Mouse (Mus musculus): ENCODE data around the gene Hdac4. TPM values are rescaled to one million over a fixed set of nuclear protein-coding genes. Genes with fewer than 3 reads are reported as not detected.

The Hdac4 gene
- total RNA-seq, 2 experiments from 2014 or later: 13.3 to 19.0 TPM

DNA sequence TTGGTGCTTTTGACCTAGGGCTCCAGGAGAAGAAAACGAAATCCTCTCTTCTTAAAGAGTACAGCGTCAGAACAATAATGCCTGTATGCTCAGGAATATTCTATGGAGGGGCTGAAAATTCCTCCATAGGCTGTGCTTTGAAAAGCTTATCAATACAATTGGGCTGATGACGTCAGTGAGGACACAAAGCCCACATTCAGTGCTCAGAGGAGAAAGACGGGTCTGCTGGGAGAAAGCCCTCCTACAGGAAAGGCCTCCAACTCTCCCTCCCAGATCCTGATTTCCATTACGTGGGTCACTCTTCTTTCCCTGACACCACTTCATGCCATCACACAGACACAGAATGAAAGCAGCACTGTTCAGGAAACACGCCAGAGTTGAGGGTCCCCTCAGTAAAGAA is 159.7 kb downstream of the Hdac4 start:
- ATAC-seq (ENCODE audit: poor library complexity, severe bottlenecking): no peak

GRCm38 (mm10) chr1:92034247-92034646 is 161.3 kb downstream of the Hdac4 start:
- ATAC-seq (ENCODE audit: poor library complexity, severe bottlenecking): peak; percentile 89

DNA sequence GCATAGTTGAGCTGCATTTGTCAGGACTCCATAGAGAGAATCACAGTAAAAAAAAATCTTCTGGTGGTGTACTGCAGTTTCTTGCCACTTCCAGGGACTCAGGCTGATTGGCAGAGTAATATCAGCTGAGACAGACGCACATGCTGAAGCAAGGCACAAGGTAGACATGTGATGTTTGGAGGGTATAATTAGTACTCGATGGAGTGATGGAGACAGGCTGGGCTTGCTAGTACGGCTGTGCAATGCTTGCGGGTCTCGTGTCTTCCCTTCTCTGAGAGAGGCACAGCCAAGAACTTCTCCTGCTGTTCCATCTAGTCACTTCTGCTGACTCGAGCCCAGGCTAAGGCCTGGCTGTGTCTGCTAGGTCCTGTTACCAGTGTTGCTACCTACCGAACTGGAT is 162.0 kb downstream of the Hdac4 start:
- no peak for ATAC-seq (ENCODE audit: poor library complexity, severe bottlenecking)

- ATAC-seq (ENCODE audit: poor library complexity, severe bottlenecking): no peak
These were observed 165.0 kb downstream of the Hdac4 start for GRCm38 (mm10) chr1:92030541-92030940.

DNA sequence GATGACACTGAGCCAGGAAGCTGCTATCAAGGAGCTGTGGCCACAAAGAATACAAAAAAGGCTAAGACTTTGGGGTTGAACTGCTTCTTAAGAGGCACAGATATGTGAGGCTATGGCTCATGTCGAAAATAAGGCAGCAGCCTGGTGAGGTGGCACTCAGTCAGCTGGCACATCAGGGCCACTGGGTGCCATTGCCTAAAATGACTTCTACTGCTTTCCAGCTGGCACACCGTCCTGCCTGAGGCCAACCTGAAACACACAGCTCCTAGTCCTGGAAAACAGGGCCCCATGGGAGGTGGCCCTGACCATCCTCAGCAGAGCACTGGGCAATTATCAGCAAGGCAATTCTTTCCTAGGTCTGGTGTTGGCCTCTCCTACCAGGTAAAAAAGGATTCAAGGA is 167.3 kb downstream of the Hdac4 start:
- no peak for ATAC-seq (ENCODE audit: poor library complexity, severe bottlenecking)

- no peak for ATAC-seq (ENCODE audit: poor library complexity, severe bottlenecking)
These were observed 169.1 kb downstream of the Hdac4 start for GRCm38 (mm10) chr1:92026351-92026750.

DNA sequence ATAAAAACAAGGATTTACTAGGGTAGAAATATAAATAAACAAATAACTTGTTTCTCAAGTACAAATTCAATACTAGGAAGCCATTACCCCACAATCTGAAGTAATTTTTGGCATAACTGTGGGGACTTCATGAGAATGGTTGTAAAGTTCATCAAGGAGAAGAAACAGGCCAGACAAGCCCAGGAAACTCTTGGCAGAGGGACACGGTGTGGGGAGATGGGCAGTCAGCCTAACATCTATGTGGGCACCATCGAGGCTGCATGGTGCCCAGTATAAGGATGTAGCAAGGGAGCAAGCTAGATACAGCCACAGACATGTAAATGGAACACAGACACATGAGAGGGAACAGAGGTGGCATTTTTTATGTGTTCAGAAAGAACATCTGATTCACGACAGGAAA is 171.6 kb downstream of the Hdac4 start:
- no peak for ATAC-seq (ENCODE audit: poor library complexity, severe bottlenecking)

DNA sequence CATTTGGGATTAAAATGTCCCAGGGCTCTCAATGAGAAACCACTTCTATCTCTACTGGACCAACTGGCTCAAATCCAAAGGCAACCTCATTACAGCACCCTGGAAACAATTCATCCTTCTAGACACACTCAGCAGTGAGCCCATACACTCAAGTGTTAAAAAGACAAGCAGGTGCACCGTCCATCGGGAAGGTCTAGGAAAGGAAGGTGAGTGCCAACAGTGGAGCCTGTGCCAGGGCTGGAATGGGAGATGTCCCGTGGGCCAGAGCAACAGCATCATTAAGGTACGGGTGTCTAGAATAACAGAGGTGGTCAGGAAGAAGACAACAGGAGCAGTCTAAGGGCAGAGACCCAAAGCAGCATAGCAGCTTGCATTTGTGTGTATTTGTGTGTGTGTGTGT is 173.5 kb downstream of the Hdac4 start:
- ATAC-seq (ENCODE audit: poor library complexity, severe bottlenecking): no peak

GRCm38 (mm10) chr1:92015938-92016672 is 179.4 kb downstream of the Hdac4 start:
- ATAC-seq (ENCODE audit: poor library complexity, severe bottlenecking): no peak

- no peak for ATAC-seq (ENCODE audit: poor library complexity, severe bottlenecking)
These were observed 180.2 kb downstream of the Hdac4 start for GRCm38 (mm10) chr1:92015252-92015651.

- no peak for ATAC-seq (ENCODE audit: poor library complexity, severe bottlenecking)
These were observed 181.0 kb downstream of the Hdac4 start for GRCm38 (mm10) chr1:92014496-92014895.

DNA sequence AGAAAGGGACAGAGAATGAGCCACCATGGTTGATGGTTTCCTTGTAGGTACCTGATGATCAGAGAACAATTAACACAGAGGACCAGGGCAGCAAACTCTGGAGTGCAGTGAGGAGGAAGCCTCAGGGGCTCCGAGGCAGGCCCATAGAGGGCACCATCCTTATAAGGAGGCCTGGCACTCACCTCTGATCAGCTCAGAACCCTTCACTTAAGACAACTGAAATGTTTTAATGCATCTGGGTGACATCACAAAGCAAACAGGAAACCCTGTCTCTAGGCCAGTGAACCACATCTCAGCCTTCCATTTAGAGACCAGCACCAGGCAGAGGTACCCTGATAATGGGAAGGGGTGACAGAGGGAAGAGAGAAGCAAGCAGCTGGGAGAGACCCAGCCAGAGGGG is 188.8 kb downstream of the Hdac4 start:
- ATAC-seq (ENCODE audit: poor library complexity, severe bottlenecking): 0 out of 2 replicates have a peak, but pooled peaks have one; percentile 27

DNA sequence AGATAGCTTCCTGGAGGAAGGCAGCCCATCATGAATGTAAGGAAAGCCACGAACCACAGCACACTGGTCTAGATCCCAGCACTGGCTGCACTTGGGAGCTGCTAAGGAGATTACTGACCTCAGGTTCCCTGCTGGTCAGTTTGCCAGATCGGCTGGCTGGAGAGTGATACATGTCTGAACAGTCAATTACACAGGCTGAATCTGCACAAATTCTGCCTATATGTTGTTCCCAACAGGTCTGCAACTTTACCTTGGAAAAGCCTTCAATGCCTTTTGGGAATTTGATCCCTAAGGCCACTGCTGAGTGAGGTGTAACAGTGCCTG is 189.9 kb downstream of the Hdac4 start:
- no peak for ATAC-seq (ENCODE audit: poor library complexity, severe bottlenecking)

DNA sequence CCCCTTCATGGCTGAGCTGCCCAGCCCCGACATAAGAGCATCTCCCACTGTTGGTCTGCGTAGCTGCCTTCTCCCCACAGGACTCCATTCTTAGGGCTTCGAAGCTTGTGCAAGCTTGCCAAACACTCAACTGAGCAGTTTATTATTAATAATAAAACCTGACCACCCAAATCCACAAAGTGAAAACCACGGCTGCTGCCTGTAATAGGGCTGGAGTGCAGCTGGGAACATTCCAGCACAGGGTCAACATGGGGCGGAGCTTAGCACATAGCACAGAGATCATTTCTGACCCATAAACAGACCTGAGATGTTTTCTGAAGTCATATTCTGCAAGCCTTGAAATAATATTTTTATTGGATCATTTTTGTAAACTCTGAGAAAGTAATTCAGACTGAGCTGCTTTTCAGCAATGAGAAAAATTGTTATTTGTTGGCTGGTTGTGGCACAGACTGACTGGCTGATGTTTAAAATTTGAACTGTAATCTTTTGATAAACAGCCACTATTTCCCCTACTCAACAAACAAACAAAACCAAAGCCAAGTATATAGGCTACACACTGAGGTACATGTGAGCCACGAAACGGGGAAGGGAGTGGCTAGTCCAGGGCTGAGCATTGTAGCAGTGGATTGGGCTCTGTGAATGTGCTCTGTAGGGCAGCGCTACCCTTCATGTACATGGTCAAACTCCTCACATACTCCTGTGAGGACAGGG is 190.4 kb downstream of the Hdac4 start:
- no peak for ATAC-seq (ENCODE audit: poor library complexity, severe bottlenecking)

DNA sequence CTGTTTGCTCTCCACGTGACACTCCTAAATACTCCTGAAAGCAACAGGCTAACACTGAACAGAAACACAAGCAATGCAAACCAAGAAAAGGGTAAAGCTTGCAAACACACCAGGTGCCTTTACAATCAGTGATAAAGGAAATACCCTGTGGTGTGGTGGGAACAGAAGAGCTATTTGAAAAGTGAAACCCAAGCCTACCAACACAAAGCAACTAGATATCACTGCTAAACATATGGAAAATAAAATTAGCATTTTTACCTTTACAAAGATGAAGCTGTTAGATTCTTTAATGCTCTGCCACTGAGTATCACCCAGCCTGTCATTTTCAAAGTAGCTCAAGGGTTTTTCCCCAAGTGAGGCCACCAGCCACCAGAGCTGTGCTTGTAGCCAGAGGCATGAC is 191.4 kb downstream of the Hdac4 start:
- no peak for ATAC-seq (ENCODE audit: poor library complexity, severe bottlenecking)

DNA sequence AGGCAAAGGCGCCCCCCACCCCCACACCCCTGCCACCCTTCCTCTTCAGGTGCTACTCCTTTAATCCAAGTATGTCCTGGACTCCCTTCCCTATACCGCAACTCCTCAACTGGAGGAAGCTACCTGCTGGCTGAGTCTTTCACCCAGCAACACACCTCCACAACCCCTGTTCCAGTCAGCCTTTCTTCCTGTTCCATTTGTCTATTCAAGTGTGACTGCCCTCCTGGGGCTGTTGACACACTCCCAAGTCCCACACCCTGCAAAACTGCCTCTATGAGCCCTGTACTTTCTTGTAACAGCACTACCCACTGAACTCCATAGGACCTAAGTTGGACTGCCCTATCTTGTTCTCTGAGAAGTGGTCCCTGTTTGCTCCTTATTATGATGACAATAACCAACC is 195.3 kb downstream of the Hdac4 start:
- no peak for ATAC-seq (ENCODE audit: poor library complexity, severe bottlenecking)

- no peak for ATAC-seq (ENCODE audit: poor library complexity, severe bottlenecking)
These were observed 201.8 kb downstream of the Hdac4 start for GRCm38 (mm10) chr1:91993658-91994165.

GRCm38 (mm10) chr1:91992652-91993051 is 202.8 kb downstream of the Hdac4 start:
- ATAC-seq (ENCODE audit: poor library complexity, severe bottlenecking): no peak

- ATAC-seq (ENCODE audit: poor library complexity, severe bottlenecking): no peak
These were observed 203.9 kb downstream of the Hdac4 start for GRCm38 (mm10) chr1:91991597-91991996.

- ATAC-seq (ENCODE audit: poor library complexity, severe bottlenecking): no peak
These were observed 204.6 kb downstream of the Hdac4 start for GRCm38 (mm10) chr1:91990852-91991251.

GRCm38 (mm10) chr1:91988866-91989265 is 206.6 kb downstream of the Hdac4 start:
- no peak for ATAC-seq (ENCODE audit: poor library complexity, severe bottlenecking)

- no peak for ATAC-seq (ENCODE audit: poor library complexity, severe bottlenecking)
These were observed 208.1 kb downstream of the Hdac4 start for GRCm38 (mm10) chr1:91987431-91987830.

Data from megakaryocyte, adult 5-6 weeks (primary cell).